Mouse (Mus musculus) kidney, adult 18-20 months (tissue): ENCODE measurements around the gene Ccdc103.

Experiments
- DNase-seq: peaks from one replicate; pipeline ENCODE4 v3.0.0; 2021

The Ccdc103 gene

GRCm38 (mm10) chr11:102893015-102893651 lies 12.1 kb downstream of the Ccdc103 start:
- DNase-seq, result peak; percentile 81

- DNase-seq, result no peak
Observed at GRCm38 (mm10) chr11:102894716-102895115, 13.7 kb downstream of the Ccdc103 start.

- DNase-seq, result no peak
Observed at GRCm38 (mm10) chr11:102895779-102896178, 14.8 kb downstream of the Ccdc103 start.

- DNase-seq, result no peak
Observed at GRCm38 (mm10) chr11:102896641-102897040, 15.6 kb downstream of the Ccdc103 start.

GRCm38 (mm10) chr11:102898408-102898807 lies 17.4 kb downstream of the Ccdc103 start:
- DNase-seq, result no peak

- DNase-seq, result peak; percentile 79
Observed at GRCm38 (mm10) chr11:102900763-102901162, 19.8 kb downstream of the Ccdc103 start, which contains the start of gene Gfap. TSS of gene Gfap (minus strand) at chr11:102900912.

GRCm38 (mm10) chr11:102901199-102901598 lies 20.2 kb downstream of the Ccdc103 start:
- DNase-seq, result no peak

- DNase-seq, result no peak
Observed at GRCm38 (mm10) chr11:102902107-102902506, 21.1 kb downstream of the Ccdc103 start.

GRCm38 (mm10) chr11:102903654-102904053 lies 22.6 kb downstream of the Ccdc103 start:
- no peak for DNase-seq

GRCm38 (mm10) chr11:102911376-102911775 lies 30.4 kb downstream of the Ccdc103 start:
- no peak for DNase-seq

GRCm38 (mm10) chr11:102915380-102915779 lies 34.4 kb downstream of the Ccdc103 start:
- DNase-seq, result no peak

- no peak for DNase-seq
Observed at GRCm38 (mm10) chr11:102918077-102918476, 37.1 kb downstream of the Ccdc103 start.

GRCm38 (mm10) chr11:102921491-102921890 lies 40.5 kb downstream of the Ccdc103 start:
- DNase-seq, result no peak

- peak; percentile 93 for DNase-seq
Observed at GRCm38 (mm10) chr11:102924557-102925350, 43.8 kb downstream of the Ccdc103 start, which contains the start of gene Kif18b. TSS of gene Kif18b (minus strand) at chr11:102925124.

- DNase-seq, result no peak
Observed at GRCm38 (mm10) chr11:102925351-102925717, 44.3 kb downstream of the Ccdc103 start.

- DNase-seq, result no peak
Observed at GRCm38 (mm10) chr11:102930672-102931071, 49.7 kb downstream of the Ccdc103 start.
